Mouse (Mus musculus): Measurements from ENCODE around the gene Lamtor1.

GRCm38 (mm10) chr7:101869163-101869500 lies 36.6 kb upstream of the Lamtor1 start:
- TF ChIP-seq CTCF (IDR thresholded peaks at IDR 0.05; ENCODE audit: low read depth) (no peak), EP300 (optimal IDR thresholded peaks at IDR 0.05) (no peak)
